Mouse (Mus musculus) frontal cortex, postnatal 25 days (tissue): ENCODE measurements around the gene Dnajb6.
A peak's percentile ranks its signal among the peaks of the same experiment; 100 is the strongest.
"Not testable (repeated sequence)": the region's sequence is repeated elsewhere in the genome, so short reads cannot be mapped to it uniquely, and the experiment has no call there.

Experiments
- DNase-seq, 2 experiments: peaks; one replicate each; pipeline ENCODE4 v3.0.0; 2022; ENCODE audit warnings: low spot score in 2 of 2

The Dnajb6 gene

GRCm38 (mm10) chr5:29735557-29736061 lies at the start of gene Dnajb6, which contains the start of gene Gm5129:
TSS of gene Dnajb6 (plus strand) at chr5:29735688.
TSS of gene Gm5129 (minus strand) at chr5:29735936.
- DNase-seq, result peak; percentile 98

- DNase-seq, result no peak
Measured at GRCm38 (mm10) chr5:29687671-29688070, 47.8 kb upstream of the Dnajb6 start.

GRCm38 (mm10) chr5:29688352-29688751 lies 47.1 kb upstream of the Dnajb6 start:
- DNase-seq, result no peak

GRCm38 (mm10) chr5:29698493-29698892 lies 37.0 kb upstream of the Dnajb6 start:
- no peak for DNase-seq

GRCm38 (mm10) chr5:29699520-29700202 lies 35.8 kb upstream of the Dnajb6 start:
- DNase-seq, result no peak

- no peak for DNase-seq
Measured at GRCm38 (mm10) chr5:29707241-29707640, 28.2 kb upstream of the Dnajb6 start.

- DNase-seq, result no peak
Measured at GRCm38 (mm10) chr5:29708258-29708657, 27.2 kb upstream of the Dnajb6 start.

- no peak for DNase-seq
Measured at GRCm38 (mm10) chr5:29711631-29712030, 23.9 kb upstream of the Dnajb6 start.

GRCm38 (mm10) chr5:29712906-29713305 lies 22.6 kb upstream of the Dnajb6 start:
- no peak for DNase-seq

- DNase-seq, result no peak
Measured at GRCm38 (mm10) chr5:29721159-29721558, 14.3 kb upstream of the Dnajb6 start.

GRCm38 (mm10) chr5:29725369-29725768 lies 10.1 kb upstream of the Dnajb6 start:
- DNase-seq, result no peak

- DNase-seq, result not testable (repeated sequence)
Measured at GRCm38 (mm10) chr5:29726070-29726469, 9.4 kb upstream of the Dnajb6 start.

- DNase-seq, result no peak
Measured at GRCm38 (mm10) chr5:29734831-29735510, 517 bp upstream of the Dnajb6 start.

- peak in 1 of 2 experiments; percentile 46 for DNase-seq
Measured at GRCm38 (mm10) chr5:29736073-29736900, 799 bp downstream of the Dnajb6 start.

- DNase-seq, result no peak
Measured at GRCm38 (mm10) chr5:29736942-29737341, 1.5 kb downstream of the Dnajb6 start.

- DNase-seq, result no peak
Measured at GRCm38 (mm10) chr5:29737471-29737870, 2.0 kb downstream of the Dnajb6 start.

- no peak for DNase-seq
Measured at GRCm38 (mm10) chr5:29738076-29738475, 2.6 kb downstream of the Dnajb6 start.

- DNase-seq, result no peak
Measured at GRCm38 (mm10) chr5:29740651-29741050, 5.2 kb downstream of the Dnajb6 start.

GRCm38 (mm10) chr5:29741093-29741492 lies 5.6 kb downstream of the Dnajb6 start:
- DNase-seq, result no peak

GRCm38 (mm10) chr5:29747661-29748060 lies 12.2 kb downstream of the Dnajb6 start:
- no peak for DNase-seq

GRCm38 (mm10) chr5:29751306-29751705 lies 15.8 kb downstream of the Dnajb6 start:
- no peak for DNase-seq

GRCm38 (mm10) chr5:29752894-29753293 lies 17.4 kb downstream of the Dnajb6 start:
- no peak for DNase-seq
